Mouse (Mus musculus) liver, postnatal 0 days (tissue): ENCODE data around the gene Nxpe3.

ENCODE experiments used
- CTCF ChIP-seq: sonication (generic); IDR thresholded peaks from 2 replicates; pipeline ENCODE4 v1.5.1; 2016; ENCODE audit warnings: antibody characterized with exemption, low read depth
- EP300 ChIP-seq: IDR thresholded peaks from 2 replicates; pipeline ENCODE4 v1.6.1; 2016; ENCODE audit warnings: antibody characterized with exemption, low read depth, mild to moderate bottlenecking

GRCm38 (mm10) chr16:55850485-55850884 lies 44.6 kb downstream of the Nxpe3 start:
- TF ChIP-seq CTCF: no peak
- no peak for TF ChIP-seq EP300
